Mouse (Mus musculus): ENCODE measurements around the gene Gm20604.

DNA sequence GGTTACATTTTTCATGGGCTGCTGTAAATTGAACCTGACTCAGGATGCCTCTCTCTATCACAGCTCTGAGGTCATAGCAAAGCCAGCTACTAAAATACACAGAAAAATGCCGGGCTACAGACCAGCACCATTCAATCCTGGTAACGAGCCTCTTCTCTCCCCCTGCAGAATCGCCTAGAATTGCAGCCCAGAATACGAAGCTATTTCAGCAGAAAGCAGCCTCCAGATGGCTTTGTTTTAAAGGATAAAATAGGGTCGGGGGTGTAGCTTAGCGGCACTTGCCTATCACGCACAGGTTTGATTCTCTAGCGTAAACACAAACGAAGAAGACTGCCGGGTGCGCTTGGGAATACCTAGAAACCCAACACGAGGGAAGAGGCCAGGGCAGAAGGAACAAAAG lies 58.0 kb downstream of the Gm20604 start:
- TF ChIP-seq CTCF (IDR thresholded peaks at IDR 0.05; ENCODE audit: extremely low read depth, insufficient read depth, insufficient read length, insufficient replicate concordance) (no peak), POLR2A (IDR thresholded peaks at IDR 0.05; ENCODE audit: low read depth, low read length) (no peak)

Data from spleen, adult 2 months (tissue).